Mouse (Mus musculus) frontal cortex, adult 2 months (tissue): ENCODE results near the gene Evi2. TPM values are rescaled to one million over a fixed set of nuclear protein-coding genes. Genes with fewer than 3 reads are reported as not detected.

Source experiments
- DNase-seq, 2 experiments: peaks; one replicate each; pipeline ENCODE4 v3.0.0; 2022; ENCODE audit warnings: low spot score in 1 of 2; ENCODE audit errors: extremely low spot score in 1 of 2
- polyA plus RNA-seq: library from polyadenylated mRNA; depleted of rRNA; stranded (reverse); fragments of >200 nt; gene quantifications from 2 replicates; pipeline ENCODE4 v1.2.3, GENCODE M21; 2012

The Evi2 gene
- polyA plus RNA-seq, 1 experiment, result 0.18 TPM

DNA sequence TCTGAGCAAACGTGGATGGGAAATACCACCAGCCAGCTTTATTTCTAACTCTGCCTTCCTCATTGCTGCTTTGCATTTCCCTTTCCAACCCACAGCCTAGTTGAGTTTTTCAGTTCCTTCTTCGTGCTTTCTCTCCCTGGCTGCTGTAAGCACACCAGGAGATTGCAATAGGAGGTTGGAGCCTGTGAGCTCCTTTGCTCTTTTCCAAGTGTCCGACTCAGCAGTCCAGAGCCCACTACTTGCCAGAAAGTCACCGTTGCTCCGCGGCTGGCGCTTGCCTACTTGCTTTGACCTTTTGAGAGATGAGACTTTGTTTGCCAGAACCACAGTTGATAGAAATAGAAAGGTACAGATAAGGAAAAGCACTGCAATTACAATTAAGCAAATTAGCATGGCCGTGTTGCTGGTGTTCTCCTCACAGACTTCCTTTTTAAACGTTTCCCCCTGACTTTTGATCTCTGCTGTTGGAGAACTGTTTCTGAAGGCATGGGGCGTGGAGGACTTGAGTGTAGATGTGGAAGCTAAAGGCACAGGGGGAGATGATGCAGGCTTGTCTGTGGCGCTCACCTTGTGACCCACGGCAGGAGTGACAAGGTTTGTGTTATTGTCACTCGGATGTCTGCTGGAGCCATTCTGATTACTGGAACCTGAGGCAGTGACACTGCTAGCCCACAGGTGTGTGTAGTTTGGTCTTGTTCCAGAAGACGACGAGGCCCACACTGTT is 3.2 kb downstream of the Evi2 start:
- DNase-seq, result no peak

DNA sequence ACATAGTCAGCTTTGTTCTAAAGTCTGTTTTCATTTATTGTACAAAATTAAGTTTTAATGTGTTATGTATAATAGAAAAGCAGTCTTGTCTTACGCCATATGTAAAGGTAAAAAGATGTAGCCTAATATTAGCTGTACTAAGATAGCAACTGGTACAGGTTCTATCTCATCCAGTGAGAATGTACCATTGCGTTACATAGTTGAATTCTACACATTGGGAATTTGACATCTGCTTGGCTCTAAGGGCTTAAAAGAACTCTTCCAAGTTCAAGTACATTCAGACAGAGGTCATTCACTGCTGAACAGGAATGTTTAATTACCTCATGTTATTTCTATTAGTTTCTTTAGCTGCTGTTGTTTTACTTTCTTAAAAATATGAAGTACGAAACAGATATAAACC is 3.8 kb downstream of the Evi2 start:
- no peak for DNase-seq

DNA sequence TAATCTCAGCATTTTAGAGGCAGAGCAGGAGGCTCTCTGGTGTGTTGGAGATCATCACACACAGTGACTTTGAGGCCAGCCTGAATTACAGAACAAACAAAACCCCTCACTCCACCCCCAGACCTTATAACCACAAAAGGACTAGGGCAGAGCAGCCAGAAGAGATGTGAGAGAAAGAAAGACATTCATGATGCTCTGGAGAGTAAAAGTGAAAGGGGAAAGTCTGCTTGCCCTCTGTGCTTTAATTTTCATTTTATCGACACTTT is 6.1 kb downstream of the Evi2 start:
- DNase-seq, result no peak

- DNase-seq, result no peak
Observed at GRCm38 (mm10) chr11:79523560-79524309, 6.7 kb downstream of the Evi2 start, which contains the start of gene Evi2b. Gene Evi2b (minus strand): TSS chr11:79523762.

- DNase-seq, result no peak
Observed at GRCm38 (mm10) chr11:79522944-79523343, 7.4 kb downstream of the Evi2 start.

GRCm38 (mm10) chr11:79521930-79522329 is 8.5 kb downstream of the Evi2 start:
- DNase-seq, result no peak

GRCm38 (mm10) chr11:79520772-79521171 is 9.6 kb downstream of the Evi2 start:
- no peak for DNase-seq

DNA sequence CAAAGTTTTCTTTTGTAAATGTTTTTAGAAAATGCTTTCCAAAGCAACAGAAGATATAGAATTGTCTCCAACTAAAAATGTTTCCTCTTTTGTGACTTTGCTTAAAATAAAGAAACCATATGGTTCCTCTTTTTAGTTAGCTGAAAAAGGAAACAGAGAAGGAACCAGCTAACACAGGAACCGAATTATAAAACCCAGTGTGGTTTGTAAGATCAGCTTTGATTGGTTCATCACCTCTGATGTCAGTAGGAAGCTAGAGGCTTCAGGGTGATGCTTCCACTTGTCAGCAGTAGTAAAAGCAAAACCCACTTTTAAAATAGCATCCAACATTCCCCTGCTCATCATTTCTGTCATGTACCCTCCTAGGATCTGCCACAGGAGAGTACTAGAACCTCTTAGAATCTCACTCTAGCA is 10.5 kb downstream of the Evi2 start:
- DNase-seq, result peak; percentile 76 to 80

DNA sequence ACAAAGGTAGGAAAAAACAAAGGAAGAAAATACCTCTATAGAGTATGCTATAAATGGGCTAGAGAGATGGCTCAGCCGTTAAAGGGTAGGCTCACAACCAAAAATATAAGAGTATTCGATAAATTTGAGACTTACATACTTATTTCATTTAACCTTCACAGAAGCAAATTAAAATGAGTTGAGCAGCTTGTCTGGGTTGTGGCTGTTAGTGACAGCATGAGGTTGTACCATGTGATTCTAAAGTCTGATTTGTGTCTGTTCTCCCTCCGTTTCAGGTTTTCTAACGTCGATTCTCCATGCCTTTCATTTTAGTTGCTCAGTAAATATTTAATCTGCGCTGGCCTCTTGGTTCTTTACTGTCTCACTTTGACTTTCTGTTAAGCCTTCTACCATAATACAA is 11.1 kb downstream of the Evi2 start:
- DNase-seq, result no peak

- DNase-seq, result no peak
Observed at GRCm38 (mm10) chr11:79515798-79516197, 14.6 kb downstream of the Evi2 start.

- no peak for DNase-seq
Observed at GRCm38 (mm10) chr11:79515331-79515730, 15.1 kb downstream of the Evi2 start.

DNA sequence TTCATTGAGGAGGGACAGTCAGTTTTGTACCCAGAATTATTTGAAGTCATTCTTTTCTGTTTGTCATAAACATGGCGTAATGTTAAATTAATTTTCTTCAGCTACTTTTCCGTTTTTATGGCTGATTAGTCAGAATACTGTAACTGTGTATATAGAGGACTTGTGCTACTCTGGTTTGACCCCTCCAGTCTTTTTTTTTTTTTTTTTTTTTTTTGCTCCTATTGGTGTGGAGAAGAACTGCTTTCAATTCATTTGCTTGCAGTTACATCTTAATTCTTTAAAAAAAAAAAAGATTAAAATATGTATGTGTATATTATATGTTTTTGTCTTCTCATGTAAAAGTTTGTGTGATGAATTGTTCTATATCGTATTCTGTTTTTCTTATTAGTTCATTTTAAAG is 18.4 kb downstream of the Evi2 start:
- DNase-seq, result no peak

- DNase-seq, result no peak
Observed at GRCm38 (mm10) chr11:79504506-79504905, 25.9 kb downstream of the Evi2 start.

DNA sequence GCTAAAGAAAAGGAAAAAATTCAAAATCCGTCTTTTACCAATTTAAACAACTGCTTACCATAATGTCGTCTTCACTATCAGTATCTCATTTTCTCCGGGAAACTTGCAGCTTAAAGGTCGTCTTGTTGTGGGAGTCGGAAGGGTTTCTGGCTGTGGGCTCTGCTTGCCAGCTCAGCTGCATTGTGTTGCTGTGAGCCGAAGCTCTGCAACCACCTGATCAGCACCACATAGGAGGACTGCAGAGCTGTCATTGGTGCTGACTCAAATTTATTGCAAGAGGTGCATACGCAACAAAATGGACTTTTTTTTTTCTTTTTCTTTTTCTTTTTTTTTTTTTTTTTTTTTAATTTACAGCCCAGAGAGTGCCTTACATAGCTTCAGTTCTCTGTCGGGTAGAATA is 26.5 kb downstream of the Evi2 start, which contains the start of gene Omg:
TSS of gene Omg (minus strand) at position 240 of the 400 bp plus-strand sequence.
- peak; percentile 68 to 83 for DNase-seq

GRCm38 (mm10) chr11:79502917-79503316 is 27.5 kb downstream of the Evi2 start:
- DNase-seq, result peak in 1 of 2 experiments; percentile 45

DNA sequence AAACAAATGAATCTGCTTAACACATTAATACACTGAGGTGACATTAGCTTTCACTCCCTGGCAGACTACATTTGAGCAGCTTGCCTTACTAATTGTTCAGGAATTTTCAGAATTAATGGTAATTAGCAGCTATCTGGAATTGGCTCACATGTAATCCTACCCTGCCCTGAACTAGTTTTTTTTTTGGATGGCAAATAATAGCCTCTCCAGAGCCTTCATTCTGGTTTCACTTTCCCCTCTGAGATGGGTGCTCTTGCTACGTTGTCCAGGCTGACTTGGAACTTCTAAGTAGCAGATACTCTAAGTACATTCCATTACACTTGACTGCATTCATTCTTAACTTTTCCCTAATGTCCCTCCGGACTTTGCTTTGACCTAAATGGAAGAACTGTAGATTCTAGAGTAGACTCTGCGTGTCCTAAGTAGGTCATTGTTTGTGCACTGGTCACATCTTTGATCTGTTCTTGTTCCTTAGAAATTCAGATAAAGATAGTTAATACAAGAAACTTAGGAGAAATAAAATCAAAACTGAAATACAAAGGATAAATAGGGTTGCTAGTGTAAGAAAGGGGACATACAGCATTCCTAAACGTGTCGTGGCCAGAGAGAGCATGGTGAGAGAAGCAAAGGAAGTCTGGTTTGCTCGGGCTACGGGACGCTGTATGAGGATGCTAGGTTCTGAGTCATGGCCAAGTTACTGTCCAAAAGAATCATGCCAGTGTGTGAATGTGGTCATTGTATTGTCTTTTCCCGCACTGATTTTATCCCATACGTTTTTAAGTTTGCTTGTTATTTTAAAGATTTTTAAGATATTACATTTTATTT is 35.2 kb downstream of the Evi2 start:
- DNase-seq, result no peak

DNA sequence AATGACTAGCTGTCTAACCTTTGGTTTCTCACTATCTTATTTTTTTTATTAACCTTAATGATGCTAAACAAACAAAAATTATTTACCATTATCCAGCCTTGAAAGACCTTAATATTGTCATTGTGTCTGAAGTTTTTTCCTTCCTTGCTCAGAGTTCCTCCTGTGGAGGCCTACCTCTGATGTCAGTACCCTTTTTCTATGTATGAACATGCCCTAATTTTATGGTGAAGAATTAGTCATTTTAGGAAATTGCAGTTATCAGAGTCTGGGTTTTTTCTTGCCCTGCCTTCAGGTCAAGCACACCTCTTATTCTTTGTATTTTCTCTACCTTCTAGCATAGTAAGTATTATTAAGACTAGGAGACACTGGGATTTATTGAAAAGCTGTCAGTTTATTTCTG is 45.7 kb downstream of the Evi2 start:
- no peak for DNase-seq

GRCm38 (mm10) chr11:79483876-79484528 is 46.4 kb downstream of the Evi2 start:
- no peak for DNase-seq

DNA sequence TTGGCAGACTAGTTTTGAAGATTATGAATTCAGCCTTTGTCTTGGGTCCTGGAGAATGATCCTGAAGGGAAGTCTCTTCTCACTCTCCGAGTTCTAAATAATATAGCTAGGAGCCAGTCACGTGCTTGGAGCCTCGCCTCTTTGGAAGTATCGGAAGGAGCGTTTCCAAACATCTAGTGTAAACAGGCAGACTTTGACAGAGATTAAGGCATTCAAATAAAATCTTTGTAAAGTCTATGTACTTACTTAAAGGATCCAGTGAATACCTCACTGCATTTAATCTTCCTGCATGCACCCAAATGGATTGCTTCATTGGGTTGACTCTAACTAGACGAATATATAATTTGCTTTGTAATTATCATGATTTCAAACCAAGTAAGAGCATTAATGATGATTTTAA is 47.0 kb downstream of the Evi2 start:
- no peak for DNase-seq

DNA sequence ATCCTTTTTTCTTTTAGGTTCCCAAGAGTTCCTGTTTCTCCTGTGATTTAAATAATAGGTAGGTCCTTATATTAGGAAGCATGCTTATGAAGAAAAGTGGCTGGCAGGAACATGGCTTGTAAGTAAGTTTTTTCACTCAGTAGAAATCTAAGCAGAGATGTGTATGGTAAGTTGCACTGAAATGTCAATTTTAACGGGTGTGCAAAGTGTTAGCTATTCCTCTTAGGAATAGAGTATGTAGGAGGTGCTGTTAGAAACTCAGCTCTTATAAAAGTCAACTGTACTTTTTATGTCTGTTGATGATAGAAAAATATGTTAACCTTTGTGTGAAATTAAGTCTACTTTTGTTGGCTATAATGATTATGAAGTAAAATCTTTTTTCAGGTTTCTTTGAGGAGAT is 62.3 kb downstream of the Evi2 start:
- peak in 1 of 2 experiments; percentile 41 for DNase-seq
